Mouse (Mus musculus) lung, adult 2 months (tissue): Measurements from ENCODE around the gene Tpi1.

ENCODE experiments used
- CTCF ChIP-seq: fragments of 200-500 bp; IDR thresholded peaks from 2 replicates; pipeline ENCODE4 v1.5.1; 2011; ENCODE audit warnings: mild to moderate bottlenecking, low read length, control low read depth; ENCODE audit not compliant: insufficient read depth
- POLR2A ChIP-seq: fragments of 200-500 bp; IDR thresholded peaks from 2 replicates; pipeline ENCODE4 v1.6.1; 2011; ENCODE audit warnings: low read depth, mild to moderate bottlenecking, control low read depth, low read length, borderline replicate concordance; ENCODE audit errors: extremely low read depth

GRCm38 (mm10) chr6:124835531-124835930, 21.4 kb upstream of the Tpi1 start:
- TF ChIP-seq CTCF = no peak
- no peak for TF ChIP-seq POLR2A
